Mouse (Mus musculus): ENCODE results near the gene Zfp14. TPM values are rescaled to one million over a fixed set of nuclear protein-coding genes. Genes with fewer than 3 reads are reported as not detected.

Zfp14 gene
- polyA plus RNA-seq, 1 experiment from 2014 or later = 7.5 TPM

GRCm38 (mm10) chr7:29993340-29993739, 57.8 kb downstream of the Zfp14 start:
- H3K36me3 ChIP-seq = peaks cover 72% of the 10 kb centered on the region
- H3K4me1 ChIP-seq = no peaks in the 10 kb centered on the region
- H3K4me2 ChIP-seq (replicated peaks) = no peak overlapping the region
- no peak for ATAC-seq (ENCODE audit: low FRiP score, low read depth)
- no peaks in the 10 kb centered on the region for H3K9me3 ChIP-seq
- H3K27ac ChIP-seq (replicated peaks) = no peak overlapping the region
- H3K27me3 ChIP-seq = no peaks in the 10 kb centered on the region
- H3K4me3 ChIP-seq = no peak overlapping the region
- H3K9ac ChIP-seq (replicated peaks) = no peak overlapping the region
- 98% methylated on average over 9 of the region's 9 CpGs for WGBS

- WGBS = 97% methylated on average over 8 of the region's 8 CpGs
- H3K4me2 ChIP-seq (replicated peaks) = no peak overlapping the region
- peaks cover 71% of the 10 kb centered on the region for H3K36me3 ChIP-seq
- no peaks in the 10 kb centered on the region for H3K27me3 ChIP-seq
- no peak overlapping the region for H3K9ac ChIP-seq (replicated peaks)
- ATAC-seq (ENCODE audit: low FRiP score, low read depth) = no peak
- H3K27ac ChIP-seq (replicated peaks) = no peak overlapping the region
- no peak overlapping the region for H3K4me3 ChIP-seq
- H3K4me1 ChIP-seq = no peaks in the 10 kb centered on the region
- no peaks in the 10 kb centered on the region for H3K9me3 ChIP-seq
These were observed 58.5 kb downstream of the Zfp14 start for GRCm38 (mm10) chr7:29992698-29993097.

- H3K27me3 ChIP-seq = no peaks in the 10 kb centered on the region
- H3K4me1 ChIP-seq = peaks cover 8% of the 10 kb centered on the region
- no peak overlapping the region for H3K27ac ChIP-seq (replicated peaks)
- no peak overlapping the region for H3K4me3 ChIP-seq
- H3K4me2 ChIP-seq (replicated peaks) = no peak overlapping the region
- WGBS = 87% methylated on average over 11 of the region's 11 CpGs
- peaks cover 65% of the 10 kb centered on the region for H3K36me3 ChIP-seq
- H3K9ac ChIP-seq (replicated peaks) = no peak overlapping the region
- H3K9me3 ChIP-seq = no peaks in the 10 kb centered on the region
- no peak for ATAC-seq (ENCODE audit: low FRiP score, low read depth)
These were observed 62.1 kb downstream of the Zfp14 start for GRCm38 (mm10) chr7:29989031-29989430.

GRCm38 (mm10) chr7:29987551-29987950, 63.6 kb downstream of the Zfp14 start:
- no peaks in the 10 kb centered on the region for H3K27me3 ChIP-seq
- H3K4me1 ChIP-seq = peaks cover 15% of the 10 kb centered on the region
- over 99% methylated on average over 5 of the region's 5 CpGs for WGBS
- H3K27ac ChIP-seq (replicated peaks) = no peak overlapping the region
- H3K4me3 ChIP-seq = no peak overlapping the region
- ATAC-seq (ENCODE audit: low FRiP score, low read depth) = no peak
- H3K9me3 ChIP-seq = no peaks in the 10 kb centered on the region
- H3K36me3 ChIP-seq = peaks cover 53% of the 10 kb centered on the region
- no peak overlapping the region for H3K9ac ChIP-seq (replicated peaks)
- H3K4me2 ChIP-seq (replicated peaks) = no peak overlapping the region

Small RNA genes within 50 kb of the gene (microRNA-seq; reads per million reads assigned to microRNA genes)
- not detected for gene Gm23368

Other genes starting within 250 kb of the Zfp14 start
- gene Zfp790, start 235.3 kb downstream of the Zfp14 start, polyA plus RNA-seq (2016; fragmentation: Nextera tagmentation; extraction: Ambion mirVana) = 24.0 and 26.3 TPM in 2 replicates
- 11.8 and 12.4 TPM in 2 replicates for gene Zfp940, start 197.7 kb downstream of the Zfp14 start, polyA plus RNA-seq (2016; fragmentation: Nextera tagmentation; extraction: Ambion mirVana)
- 14.2 and 14.4 TPM in 2 replicates for gene Zfp420, start 191.4 kb downstream of the Zfp14 start, polyA plus RNA-seq (2016; fragmentation: Nextera tagmentation; extraction: Ambion mirVana)
- 14.3 and 15.1 TPM in 2 replicates for gene Zfp27, start 144.8 kb downstream of the Zfp14 start, polyA plus RNA-seq (2016; fragmentation: Nextera tagmentation; extraction: Ambion mirVana)
- gene Zfp383, start 143.2 kb downstream of the Zfp14 start, polyA plus RNA-seq (2016; fragmentation: Nextera tagmentation; extraction: Ambion mirVana) = 7.6 and 8.9 TPM in 2 replicates
- 14.7 and 18.7 TPM in 2 replicates for gene Zfp74, start 97.3 kb downstream of the Zfp14 start, polyA plus RNA-seq (2016; fragmentation: Nextera tagmentation; extraction: Ambion mirVana)
- gene Zfp568, start 67.4 kb downstream of the Zfp14 start, polyA plus RNA-seq (2016; fragmentation: Nextera tagmentation; extraction: Ambion mirVana) = 14.0 and 14.1 TPM in 2 replicates
- gene Zfp82, start 21.5 kb upstream of the Zfp14 start, polyA plus RNA-seq (2016; fragmentation: Nextera tagmentation; extraction: Ambion mirVana) = 10.4 and 11.2 TPM in 2 replicates
- 1.0 and 4.5 TPM in 2 replicates for gene Gm26920, start 39.0 kb upstream of the Zfp14 start, polyA plus RNA-seq (2016; fragmentation: Nextera tagmentation; extraction: Ambion mirVana)
- gene Zfp566, start 39.1 kb upstream of the Zfp14 start, polyA plus RNA-seq (2016; fragmentation: Nextera tagmentation; extraction: Ambion mirVana) = 13.6 and 16.3 TPM in 2 replicates
- gene Zfp260, start 43.4 kb upstream of the Zfp14 start, polyA plus RNA-seq (2016; fragmentation: Nextera tagmentation; extraction: Ambion mirVana) = 134 and 136 TPM in 2 replicates
- 17.0 and 18.8 TPM in 2 replicates for gene Zfp382, start 70.6 kb upstream of the Zfp14 start, polyA plus RNA-seq (2016; fragmentation: Nextera tagmentation; extraction: Ambion mirVana)
- 19.0 and 20.2 TPM in 2 replicates for gene Zfp146, start 118.4 kb upstream of the Zfp14 start, polyA plus RNA-seq (2016; fragmentation: Nextera tagmentation; extraction: Ambion mirVana)
- gene Cox7a1, start 132.8 kb upstream of the Zfp14 start, polyA plus RNA-seq (2016; fragmentation: Nextera tagmentation; extraction: Ambion mirVana) = 0.74 and 4.1 TPM in 2 replicates
- gene Capns1, start 147.4 kb upstream of the Zfp14 start, polyA plus RNA-seq (2016; fragmentation: Nextera tagmentation; extraction: Ambion mirVana) = 59.8 and 61.6 TPM in 2 replicates
- 151 and 156 TPM in 2 replicates for gene Polr2i, start 180.6 kb upstream of the Zfp14 start, polyA plus RNA-seq (2016; fragmentation: Nextera tagmentation; extraction: Ambion mirVana)
- 257 and 259 TPM in 2 replicates for gene Tbcb, start 180.9 kb upstream of the Zfp14 start, polyA plus RNA-seq (2016; fragmentation: Nextera tagmentation; extraction: Ambion mirVana)
- not detected in 2 replicates for gene Ovol3, start 184.3 kb upstream of the Zfp14 start, polyA plus RNA-seq (2016; fragmentation: Nextera tagmentation; extraction: Ambion mirVana)
- 0.48 and 0.66 TPM in 2 replicates for gene Thap8, start 228.7 kb upstream of the Zfp14 start, polyA plus RNA-seq (2016; fragmentation: Nextera tagmentation; extraction: Ambion mirVana)
- gene Wdr62, start 229.0 kb upstream of the Zfp14 start, polyA plus RNA-seq (2016; fragmentation: Nextera tagmentation; extraction: Ambion mirVana) = 11.3 and 13.4 TPM in 2 replicates
- gene Clip3, start 240.3 kb upstream of the Zfp14 start, polyA plus RNA-seq (2016; fragmentation: Nextera tagmentation; extraction: Ambion mirVana) = 76.3 and 88.6 TPM in 2 replicates